In the genomic region with DNA sequence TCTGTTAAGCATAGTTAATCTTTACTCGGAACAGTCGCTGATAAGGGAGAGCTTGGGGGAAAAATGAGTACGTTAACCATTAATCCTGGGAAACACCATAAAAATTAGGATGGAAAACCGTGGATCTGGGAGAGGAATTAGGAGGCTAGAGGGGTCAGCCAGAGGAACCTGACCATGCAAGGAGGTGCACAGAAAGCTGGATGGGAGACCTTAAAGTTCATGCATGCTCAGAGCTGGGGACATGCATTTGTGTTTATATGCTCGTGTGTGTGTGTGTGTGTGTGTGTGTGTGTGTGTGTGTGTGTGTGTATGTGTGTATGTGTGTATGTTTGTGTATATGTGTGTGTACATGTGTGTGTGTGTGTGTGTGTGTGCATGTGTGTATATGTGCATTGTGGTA, we compare ENCODE assay signal across 10 mouse cellular contexts.
A peak's percentile ranks its signal among the peaks of the same experiment; 100 is the strongest.
DNase-seq lines count a peak whose midpoint lies in the region; ATAC-seq and TF ChIP-seq lines count a peak whose summit lies in the region.
"Had no signal": no experiment of that assay in that cellular context is flagged by ENCODE, and none has a peak within 500 bp of the region (broad histone marks: within the 10 kb centered on the region; RNA-seq: fewer than 3 reads in every experiment).

No protein-coding gene starts in this region.

- TF ChIP-seq POLR2A in heart, adult 2 months (IDR thresholded peaks at IDR 0.05; ENCODE audit: insufficient read depth, low read depth, low read length): no peak

- no peaks in the 10 kb centered on the region for H3K9me3 ChIP-seq in hindbrain, embryonic 16.5 days (ENCODE audit: control insufficient read depth, low read length)
- H3K9me3 ChIP-seq in midbrain, embryonic 14.5 days (ENCODE audit: control insufficient read depth, low read length): no peaks in the 10 kb centered on the region
- H3K9me3 ChIP-seq: midbrain, embryonic 12.5 days had no signal

- no peak for ATAC-seq in hindbrain, embryonic 16.5 days
- ATAC-seq in midbrain, embryonic 14.5 days (ENCODE audit: low FRiP score, low TSS enrichment): no peak

- H3K27me3 ChIP-seq in heart, adult 2 months (ENCODE audit: control insufficient read depth, insufficient read depth, low read length): no peaks in the 10 kb centered on the region
- H3K27me3 ChIP-seq in hindbrain, embryonic 16.5 days (replicated peaks; ENCODE audit: control insufficient read depth, insufficient read depth, low read length): no peaks in the 10 kb centered on the region
- no peaks in the 10 kb centered on the region for H3K27me3 ChIP-seq in midbrain, embryonic 14.5 days (ENCODE audit: control insufficient read depth, insufficient read depth, low read length)
- H3K27me3 ChIP-seq: midbrain, embryonic 12.5 days had no signal

- H3K9ac ChIP-seq in heart, adult 2 months (ENCODE audit: low read depth, low read length): peak overlapping the region; percentile 76
- no peak overlapping the region for H3K9ac ChIP-seq in hindbrain, embryonic 16.5 days (ENCODE audit: low read depth, low read length)
- H3K9ac ChIP-seq in midbrain, embryonic 14.5 days (replicated peaks; ENCODE audit: low read length): no peak overlapping the region
- H3K9ac ChIP-seq: midbrain, embryonic 12.5 days had no signal

- DNase-seq in heart, adult 2 months: no peak
- no peak for DNase-seq in heart, postnatal 4 days
- no peak for DNase-seq in layer of hippocampus, adult 2 months (ENCODE audit: low spot score in 2 of 2)
- DNase-seq in layer of hippocampus, adult 9-10 months (ENCODE audit: low spot score): no peak
- DNase-seq in midbrain, embryonic 14.5 days: no peak
- DNase-seq in layer of hippocampus, postnatal 10 days (ENCODE audit: low spot score in 2 of 2): no peak
- DNase-seq in c-Kit-positive CD71-positive TER-119-positive erythroid progenitor cells, embryonic 14.5 days (ENCODE audit: low spot score): no peak
- DNase-seq: B cell, adult 2 months had no signal

- no peak for TF ChIP-seq EP300 in heart, adult 2 months (IDR thresholded peaks at IDR 0.05; ENCODE audit: insufficient read depth, low read depth, low read length)

- H3K4me2 ChIP-seq in hindbrain, embryonic 16.5 days (ENCODE audit: low read length): no peak overlapping the region
- H3K4me2 ChIP-seq in midbrain, embryonic 14.5 days (ENCODE audit: low read length): no peak overlapping the region
- H3K4me2 ChIP-seq: midbrain, embryonic 12.5 days had no signal

- H3K79me2 ChIP-seq in heart, adult 2 months (replicated peaks; ENCODE audit: control insufficient read depth, insufficient read depth, low read length): no peaks in the 10 kb centered on the region

- 47% methylated on average over 5 of the region's 5 CpGs for WGBS in heart, adult 2 months
- 51% methylated on average over 5 of the region's 5 CpGs for WGBS in hindbrain, embryonic 16.5 days
- WGBS in midbrain, embryonic 14.5 days: 50% methylated on average over 5 of the region's 5 CpGs

- intact Hi-C loops in heart, adult 2 months (cut with DNase I): loop anchor here (2.0 kb wide), 2 partner anchors 52 to 184 kb away; no protein-coding TSS in a partner anchor

- H3K27ac ChIP-seq in heart, adult 2 months: peak overlapping the region; percentile 95
- peak overlapping the region; percentile 94 for H3K27ac ChIP-seq in layer of hippocampus, adult 2 months
- H3K27ac ChIP-seq in hindbrain, embryonic 16.5 days (ENCODE audit: low read depth, low read length): peak overlapping the region; percentile 86; the same call in 1 of the 2 replicates
- 0 out of 2 replicates have a peak overlapping the region, but pooled peaks have one; percentile 26 for H3K27ac ChIP-seq in midbrain, embryonic 14.5 days (replicated peaks; ENCODE audit: low read depth, low read length)

- H3K4me3 ChIP-seq in heart, adult 2 months: peak overlapping the region; percentile 46
- no peak overlapping the region for H3K4me3 ChIP-seq in layer of hippocampus, adult 2 months
- no peak overlapping the region for H3K4me3 ChIP-seq in hindbrain, embryonic 16.5 days (ENCODE audit: low read length)
- no peak overlapping the region for H3K4me3 ChIP-seq in midbrain, embryonic 14.5 days (replicated peaks; ENCODE audit: low read depth, low read length)
- H3K4me3 ChIP-seq: midbrain, embryonic 12.5 days had no signal

- peaks cover 5% of the 10 kb centered on the region for H3K36me3 ChIP-seq in heart, adult 2 months (ENCODE audit: control insufficient read depth, insufficient read depth, low read length)
- no peaks in the 10 kb centered on the region for H3K36me3 ChIP-seq in hindbrain, embryonic 16.5 days (ENCODE audit: control insufficient read depth, insufficient read depth, low read length)
- H3K36me3 ChIP-seq in midbrain, embryonic 14.5 days (ENCODE audit: control insufficient read depth, insufficient read depth, low read length): no peaks in the 10 kb centered on the region
- H3K36me3 ChIP-seq: midbrain, embryonic 12.5 days had no signal

- H3K4me1 ChIP-seq in heart, adult 2 months (ENCODE audit: control insufficient read depth, insufficient read depth, low read length): peaks cover 17% of the 10 kb centered on the region
- peaks cover 31% of the 10 kb centered on the region for H3K4me1 ChIP-seq in hindbrain, embryonic 16.5 days (ENCODE audit: control insufficient read depth, insufficient read depth, low read depth, low read length)
- H3K4me1 ChIP-seq in midbrain, embryonic 14.5 days (ENCODE audit: control insufficient read depth, insufficient read depth, low read length): peaks cover 32% of the 10 kb centered on the region

- no peak for TF ChIP-seq CTCF in heart, adult 2 months (IDR thresholded peaks at IDR 0.05)
- TF ChIP-seq CTCF in layer of hippocampus, adult 2 months (conservative IDR thresholded peaks at IDR 0.05): no peak

Comparison
In these comparisons a context has a peak if more than half of its experiments do, and no peak if none do; other contexts are left out.
1. H3K27ac ChIP-seq: peak in every context shown above with its lines; median percentile 95 in heart, adult 2 months; 94 in layer of hippocampus, adult 2 months; 86 in hindbrain, embryonic 16.5 days; 26 in midbrain, embryonic 14.5 days.